Mouse (Mus musculus) stomach, postnatal 0 days (tissue): ENCODE data around the gene Lmx1a. TPM values are rescaled to one million over a fixed set of nuclear protein-coding genes. Genes with fewer than 3 reads are reported as not detected.

Experiments
- ATAC-seq: fragments of 200-750 bp; cut with Nextera tagmentation; 2 replicates; pipeline ENCODE4 v1.8.0; 2017; ENCODE audit not compliant: low FRiP score, low TSS enrichment
- DNase-seq: peaks from one replicate; pipeline ENCODE4 v3.0.0-alpha.2; 2016; ENCODE audit warnings: low spot score
- H3K27ac ChIP-seq: fragments of 300-500 bp; sonication (generic); replicated peaks from 2 replicates; pipeline ENCODE4 v1.5.1; 2014; ENCODE audit warnings: mild to moderate bottlenecking, control low read depth
- H3K27me3 ChIP-seq: fragments of 300-500 bp; sonication (generic); 2 replicates; pipeline ENCODE4 v1.6.1; 2014; ENCODE audit warnings: low read length; ENCODE audit not compliant: control insufficient read depth, insufficient read depth
- H3K36me3 ChIP-seq: fragments of 300-500 bp; sonication (generic); 2 replicates; pipeline ENCODE4 v1.6.1; 2014; ENCODE audit warnings: low read length, mixed read lengths; ENCODE audit not compliant: control insufficient read depth, insufficient read depth
- H3K4me1 ChIP-seq: fragments of 300-500 bp; sonication (generic); replicated peaks from 2 replicates; pipeline ENCODE4 v1.6.1; 2014; ENCODE audit warnings: antibody characterized with exemption; ENCODE audit not compliant: control insufficient read depth, insufficient read depth
- H3K4me2 ChIP-seq: fragments of 300-500 bp; sonication (generic); replicated peaks from 2 replicates; pipeline ENCODE4 v1.6.1; 2014; ENCODE audit warnings: low read depth, mild to moderate bottlenecking, control low read depth, moderate library complexity
- H3K4me3 ChIP-seq: fragments of 300-500 bp; sonication (generic); 2 replicates; pipeline ENCODE4 v1.5.1; 2014; ENCODE audit warnings: low read depth, low read length, control low read depth
- H3K9ac ChIP-seq: fragments of 300-500 bp; sonication (generic); 2 replicates; pipeline ENCODE4 v1.6.1; 2014; ENCODE audit warnings: mild to moderate bottlenecking, low read length, control low read depth, mixed read lengths
- H3K9me3 ChIP-seq: fragments of 300-500 bp; sonication (generic); 2 replicates; pipeline ENCODE4 v1.6.1; 2016; ENCODE audit warnings: low read length; ENCODE audit not compliant: control insufficient read depth
- CTCF ChIP-seq: IDR thresholded peaks from 2 replicates; pipeline ENCODE4 v1.5.1; 2016; ENCODE audit warnings: antibody characterized with exemption, low read depth, mild to moderate bottlenecking, moderate library complexity
- EP300 ChIP-seq: optimal IDR thresholded peaks from 2 replicates; pipeline ENCODE3; 2016; ENCODE audit warnings: antibody characterized with exemption
- WGBS: fragments of 180-500 bp; shearing (Covaris S2); extraction: QIAGEN DNeasy Blood & Tissue Kit; methylation state at CpG from one replicate; pipeline ENCODE4 v1.1.7; 2014; 5-methylcytosine and 5-hydroxymethylcytosine counted together
- polyA plus RNA-seq: library from polyadenylated mRNA; unstranded; fragments of >200 nt; fragmentation: Nextera tagmentation; extraction: Ambion mirVana; gene quantifications from 2 replicates; pipeline ENCODE4 v1.2.1, GENCODE M21; 2015

Gene Lmx1a
- polyA plus RNA-seq, 1 experiment from 2014 or later = not detected

DNA sequence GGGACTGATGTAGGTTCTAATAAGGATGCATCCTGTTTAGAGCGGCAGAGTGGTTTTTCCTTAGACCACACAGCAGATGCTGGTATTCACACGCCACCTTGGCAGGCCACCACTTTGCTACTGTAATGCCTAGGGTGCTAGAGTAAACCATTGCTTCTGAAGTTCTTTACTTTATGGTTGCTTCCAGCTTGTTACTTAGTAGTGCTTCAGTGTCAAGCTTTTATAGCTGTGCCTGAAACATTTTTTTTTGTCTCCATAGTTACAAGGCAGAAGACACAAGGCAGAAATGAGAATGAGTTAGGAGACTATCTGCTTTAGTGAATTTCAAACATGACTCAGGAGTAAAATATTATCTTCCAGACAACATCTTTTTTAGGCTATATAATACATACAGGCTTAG lies 95.0 kb downstream of the Lmx1a start:
- Histone ChIP-seq H3K9ac (no peak overlapping the region), H3K4me3 (no peak overlapping the region), H3K9me3 (no peaks in the 10 kb centered on the region), H3K27me3 (no peaks in the 10 kb centered on the region), H3K4me2 (no peak overlapping the region), H3K27ac (no peak overlapping the region), H3K4me1 (no peaks in the 10 kb centered on the region), H3K36me3 (no peaks in the 10 kb centered on the region)
- TF ChIP-seq CTCF (no peak), EP300 (no peak)
- ATAC-seq (no peak), DNase-seq (no peak)
- WGBS = 78% methylated on average over 2 of the region's 2 CpGs

DNA sequence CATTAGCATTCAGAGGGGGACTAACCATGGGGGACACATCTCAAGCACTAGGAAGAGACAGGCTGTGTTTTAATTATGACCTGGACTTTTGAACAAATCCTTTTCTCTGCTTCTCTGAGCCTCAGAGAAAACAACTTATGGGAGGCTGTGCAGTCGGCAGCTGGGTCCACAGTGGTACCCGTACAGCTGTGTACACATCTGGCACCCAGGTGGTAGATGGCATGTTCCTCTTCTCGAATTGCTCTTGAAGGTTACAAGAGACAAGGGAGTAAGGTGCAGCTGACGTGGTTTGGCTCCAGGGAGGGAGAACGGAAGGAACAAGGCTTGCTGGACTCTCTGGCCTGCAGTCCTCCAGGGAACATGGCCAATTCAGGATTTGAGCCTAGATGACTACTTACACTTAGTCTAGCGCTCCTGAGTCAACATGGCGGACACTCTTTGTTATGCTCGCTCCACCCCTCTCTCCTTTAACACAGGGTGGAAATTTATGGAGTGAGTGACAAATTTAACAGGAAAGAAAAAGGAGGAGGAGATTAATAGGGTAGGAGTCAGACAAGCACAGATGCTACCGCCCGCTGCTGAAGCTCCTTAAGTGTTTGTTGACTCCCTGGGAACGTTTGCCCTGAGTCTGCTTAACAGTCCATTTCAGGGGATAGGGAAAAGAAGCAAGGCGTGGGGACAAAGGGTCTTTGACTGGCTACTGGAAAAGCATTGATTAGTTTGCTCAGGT lies 99.8 kb downstream of the Lmx1a start:
- no peak for DNase-seq
- 44% methylated on average over 12 of the region's 12 CpGs for whole genome bisulfite sequencing
- TF ChIP-seq EP300 (no peak), CTCF (no peak)

DNA sequence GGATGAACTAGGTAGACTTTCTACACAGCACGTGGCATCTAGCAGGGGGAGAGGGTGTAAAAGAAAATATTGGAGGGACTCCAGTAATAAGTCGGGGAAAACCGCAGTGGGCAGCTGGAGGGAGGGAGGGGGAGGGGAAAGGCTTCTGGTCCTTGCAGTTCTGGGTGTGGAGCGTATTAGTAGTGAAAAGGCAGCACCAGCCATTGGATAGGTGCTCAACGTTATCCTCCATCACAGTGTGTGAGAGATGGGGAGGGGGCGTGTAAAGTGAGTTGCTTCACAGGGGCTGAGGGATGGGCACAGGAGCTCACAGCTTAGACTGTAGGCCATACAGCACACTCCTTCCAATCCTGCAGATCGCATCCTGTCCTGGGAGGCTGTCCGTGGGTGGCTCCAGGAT lies 100.4 kb downstream of the Lmx1a start:
- H3K27ac ChIP-seq = no peak overlapping the region
- no peak overlapping the region for H3K4me2 ChIP-seq
- 56% methylated on average over 8 of the region's 8 CpGs for WGBS

More for the DNA sequence above, 99.8 kb downstream of the Lmx1a start:
- Histone ChIP-seq H3K4me2 (no peak overlapping the region), H3K9ac (no peak overlapping the region), H3K4me3 (no peak overlapping the region), H3K27ac (no peak overlapping the region), H3K9me3 (no peaks in the 10 kb centered on the region), H3K4me1 (no peaks in the 10 kb centered on the region), H3K27me3 (no peaks in the 10 kb centered on the region), H3K36me3 (no peaks in the 10 kb centered on the region)
- ATAC-seq = no peak

DNA sequence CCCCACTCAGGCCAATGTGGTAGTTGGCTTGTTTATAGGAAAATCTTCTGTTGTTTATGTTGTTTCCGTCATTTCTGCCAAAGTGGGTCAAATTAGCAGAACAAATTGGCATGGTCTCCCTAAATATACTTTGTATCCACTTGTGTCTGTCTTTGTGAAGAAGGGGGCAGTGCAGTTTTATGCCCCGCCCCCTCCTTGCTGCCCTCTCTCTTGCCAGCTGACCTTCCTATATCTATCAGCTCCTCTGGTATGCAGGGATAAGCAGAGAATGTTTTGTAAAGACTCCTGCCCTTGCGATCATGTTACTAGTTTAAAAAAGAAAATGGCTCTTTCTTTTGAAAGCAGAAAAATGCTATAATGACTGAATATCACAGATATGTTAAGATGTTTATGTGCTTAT lies 101.7 kb downstream of the Lmx1a start:
- Histone ChIP-seq H3K4me1 (no peaks in the 10 kb centered on the region), H3K9me3 (no peaks in the 10 kb centered on the region), H3K36me3 (no peaks in the 10 kb centered on the region), H3K27me3 (no peaks in the 10 kb centered on the region), H3K4me2 (no peak overlapping the region), H3K4me3 (no peak overlapping the region), H3K27ac (no peak overlapping the region), H3K9ac (no peak overlapping the region)
- no peak for DNase-seq
- TF ChIP-seq EP300 (no peak), CTCF (no peak)
- no peak for ATAC-seq
- 46% methylated on average over 3 of the region's 3 CpGs for WGBS

More for the DNA sequence above, 100.4 kb downstream of the Lmx1a start:
- no peak overlapping the region for H3K4me3 ChIP-seq
- ATAC-seq = no peak
- H3K9me3 ChIP-seq = no peaks in the 10 kb centered on the region
- DNase-seq = no peak
- TF ChIP-seq CTCF (no peak), EP300 (no peak)
- H3K4me1 ChIP-seq = no peaks in the 10 kb centered on the region
- H3K36me3 ChIP-seq = no peaks in the 10 kb centered on the region
- no peaks in the 10 kb centered on the region for H3K27me3 ChIP-seq
- no peak overlapping the region for H3K9ac ChIP-seq

DNA sequence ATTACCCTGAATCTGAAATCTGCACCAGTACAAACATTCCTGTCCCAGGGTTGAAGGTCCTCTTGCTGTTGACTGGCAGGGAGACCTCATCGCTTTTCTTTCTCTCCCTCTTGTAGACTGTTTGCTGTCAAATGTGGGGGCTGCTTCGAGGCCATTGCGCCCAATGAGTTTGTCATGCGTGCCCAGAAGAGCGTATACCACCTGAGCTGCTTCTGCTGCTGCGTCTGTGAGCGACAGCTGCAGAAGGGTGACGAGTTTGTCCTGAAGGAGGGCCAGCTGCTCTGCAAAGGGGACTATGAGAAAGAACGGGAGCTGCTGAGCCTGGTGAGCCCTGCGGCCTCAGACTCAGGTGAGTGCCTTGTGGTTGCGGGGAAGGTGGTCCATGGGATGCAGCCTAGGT lies 102.2 kb downstream of the Lmx1a start:
- ATAC-seq (no peak), DNase-seq (no peak)
- TF ChIP-seq EP300 (no peak), CTCF (no peak)
- H3K4me1 ChIP-seq = no peaks in the 10 kb centered on the region
- no peak overlapping the region for H3K27ac ChIP-seq
- H3K36me3 ChIP-seq = no peaks in the 10 kb centered on the region
- H3K27me3 ChIP-seq = no peaks in the 10 kb centered on the region
- H3K4me2 ChIP-seq = no peak overlapping the region
- no peak overlapping the region for H3K9ac ChIP-seq
- H3K4me3 ChIP-seq = no peak overlapping the region
- H3K9me3 ChIP-seq = no peaks in the 10 kb centered on the region
- WGBS = 63% methylated on average over 11 of the region's 11 CpGs

DNA sequence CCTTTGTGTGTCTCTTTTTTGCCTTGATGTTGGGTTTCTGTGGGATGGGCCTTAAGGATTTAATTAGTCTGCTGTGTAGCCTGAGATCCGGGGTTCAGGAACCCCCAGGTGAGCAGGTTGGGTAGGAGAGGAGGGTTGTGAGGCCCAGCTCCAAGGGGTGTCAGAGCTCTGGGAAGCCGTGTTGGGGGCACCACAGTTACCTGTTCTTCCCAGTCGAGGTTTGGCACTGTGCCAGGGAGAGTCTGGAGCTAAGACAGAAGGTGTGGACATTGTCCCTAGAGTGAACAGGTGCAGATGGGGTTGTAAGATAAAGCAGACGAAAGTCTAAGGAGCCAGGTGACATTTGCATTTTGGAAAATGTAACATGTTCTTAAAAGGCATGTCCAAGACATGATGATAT lies 112.9 kb downstream of the Lmx1a start:
- H3K4me2 ChIP-seq = no peak overlapping the region
- ATAC-seq = no peak

More for the DNA sequence above, 112.9 kb downstream of the Lmx1a start:
- Histone ChIP-seq H3K36me3 (no peaks in the 10 kb centered on the region), H3K9ac (no peak overlapping the region), H3K9me3 (no peaks in the 10 kb centered on the region), H3K4me1 (no peaks in the 10 kb centered on the region), H3K27ac (no peak overlapping the region), H3K27me3 (no peaks in the 10 kb centered on the region), H3K4me3 (no peak overlapping the region)
- TF ChIP-seq EP300 (no peak), CTCF (no peak)
- DNase-seq = no peak
- 39% methylated on average over 4 of the region's 4 CpGs for WGBS
